Mouse (Mus musculus) urinary bladder, postnatal 4 days (tissue): ENCODE measurements around the gene Nek1.
"Not testable (repeated sequence)": the region's sequence is repeated elsewhere in the genome, so short reads cannot be mapped to it uniquely, and the experiment has no call there.

Source experiments
- DNase-seq, 2 experiments: peaks; one replicate each; pipeline ENCODE4 v3.0.0; 2021 to 2022; ENCODE audit warnings: low spot score in 2 of 2

Gene Nek1

DNA sequence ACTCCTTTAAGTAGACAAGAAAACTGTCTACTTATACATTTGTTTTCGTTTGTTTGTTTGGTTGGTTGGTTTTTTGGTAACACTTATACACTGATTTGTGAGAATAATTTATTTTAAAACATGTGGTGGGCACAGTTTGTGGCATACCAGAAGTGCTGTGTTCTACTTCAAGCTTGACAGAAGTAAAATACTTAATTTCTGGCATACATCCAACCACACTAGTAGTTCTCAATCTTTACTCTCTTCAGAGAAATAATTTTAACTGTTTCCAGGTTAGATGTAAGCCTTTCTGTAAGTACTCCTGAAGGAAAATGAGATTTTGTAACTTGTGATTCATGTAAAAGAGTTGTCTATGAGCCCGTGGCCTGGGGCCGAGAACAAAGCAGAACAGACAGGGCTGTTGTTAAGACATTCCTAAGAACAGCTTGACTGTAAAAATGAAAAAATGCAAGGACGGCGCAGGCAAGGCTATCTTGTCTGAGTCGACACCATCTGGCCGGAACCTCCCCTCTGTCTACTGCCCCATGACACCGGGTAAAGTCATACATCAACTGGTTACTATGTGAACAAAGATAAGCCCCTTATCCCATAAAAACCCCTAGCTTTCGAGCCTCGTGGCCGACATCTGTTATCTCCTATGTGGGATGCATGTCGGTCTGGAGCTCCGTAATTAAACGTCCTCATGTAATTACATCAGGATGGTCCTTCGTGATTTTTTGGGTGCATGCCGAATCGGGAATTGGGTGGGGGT lies 8.6 kb upstream of the Nek1 start:
- DNase-seq = not testable (repeated sequence)

DNA sequence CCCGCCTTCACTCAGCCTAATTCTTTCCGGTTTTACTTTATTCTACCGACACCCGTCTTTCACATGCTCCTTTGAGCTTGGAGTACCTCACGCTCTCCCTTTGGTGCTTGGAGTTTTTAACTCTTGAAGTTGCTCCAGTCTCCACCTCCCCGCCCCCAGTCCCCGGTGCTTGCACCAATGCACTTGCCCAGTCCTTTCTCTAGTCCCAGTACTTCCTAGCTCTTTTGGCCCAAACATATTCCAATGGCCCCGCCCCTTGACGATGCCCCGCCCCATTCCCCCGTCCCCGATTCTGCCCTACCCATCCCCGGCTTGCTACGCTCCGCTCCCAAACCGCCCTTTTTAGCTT lies 460 bp upstream of the Nek1 start:
- DNase-seq = peak; percentile 73 to 81

DNA sequence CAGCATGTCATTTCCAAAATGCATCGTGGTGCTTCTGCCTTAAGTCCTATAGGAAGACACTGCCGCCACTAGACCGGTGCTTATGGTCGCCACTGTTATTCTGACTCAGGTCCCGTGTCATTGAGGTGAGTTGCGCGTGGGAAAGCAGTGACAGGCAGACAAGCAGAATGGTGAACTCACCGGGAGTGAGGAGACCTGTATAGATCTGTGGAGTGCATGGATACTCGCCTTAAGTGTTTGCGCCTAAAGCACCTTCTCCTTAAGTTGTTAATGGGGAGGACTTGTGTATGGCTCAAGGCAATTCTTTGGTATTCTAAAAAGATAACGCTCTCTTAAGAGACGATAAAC lies 618 bp downstream of the Nek1 start:
- no peak for DNase-seq

DNA sequence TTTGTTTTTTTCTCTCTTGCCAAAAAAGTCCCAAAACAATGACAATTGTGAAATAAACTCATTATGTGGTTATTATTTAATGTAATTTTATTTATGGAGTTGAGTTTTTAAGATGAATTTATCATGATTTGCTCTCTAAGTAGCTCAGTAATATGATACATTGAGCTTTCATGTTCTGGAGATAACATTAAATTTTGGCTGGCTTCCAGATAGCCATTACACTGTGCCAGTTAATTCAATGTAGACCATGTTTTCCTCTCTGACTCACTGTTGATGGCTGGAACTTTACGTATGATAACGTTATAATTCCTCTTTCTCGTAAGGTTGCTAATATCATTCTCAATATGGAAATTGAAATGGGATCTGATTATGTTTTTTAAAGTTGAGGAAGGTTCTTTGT lies 3.5 kb downstream of the Nek1 start:
- DNase-seq = no peak

DNA sequence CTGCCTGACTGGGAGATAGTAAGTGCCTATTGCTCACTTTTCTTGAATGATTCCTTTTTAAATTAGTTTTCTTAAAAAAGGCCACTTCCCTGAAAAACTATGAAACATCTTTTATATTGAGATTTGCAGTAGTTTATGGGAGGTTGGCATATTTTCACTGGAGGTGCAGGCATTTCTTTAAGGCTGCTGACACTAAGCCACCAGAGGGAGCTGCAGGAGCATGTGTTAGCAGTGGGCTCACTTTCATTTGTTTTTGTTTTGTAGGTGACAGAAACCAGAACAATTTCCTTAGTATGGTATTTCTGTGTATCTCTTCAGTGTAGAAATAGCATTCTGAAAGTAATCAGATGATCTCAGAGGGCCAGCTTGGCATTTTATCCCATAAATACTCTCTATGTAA lies 49.0 kb downstream of the Nek1 start:
- DNase-seq = no peak

DNA sequence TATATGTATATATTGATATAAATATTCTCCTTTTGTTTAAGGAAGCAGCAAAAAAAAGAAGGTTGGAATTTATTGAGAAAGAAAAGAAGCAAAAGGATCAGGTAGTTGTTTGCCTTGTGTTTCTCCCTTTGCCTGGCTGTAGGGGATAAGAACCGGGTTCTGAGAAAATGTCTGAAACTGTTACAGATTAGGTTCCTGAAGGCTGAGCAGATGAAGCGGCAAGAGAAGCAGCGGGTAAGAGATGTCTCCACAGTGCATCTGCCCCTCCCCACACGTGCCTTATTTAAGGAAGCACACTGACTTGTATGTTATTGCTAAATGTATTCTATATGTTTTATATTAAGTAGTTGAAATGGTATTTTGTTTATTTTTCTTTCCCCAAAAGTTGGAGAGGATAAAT lies 50.9 kb downstream of the Nek1 start:
- DNase-seq = no peak

DNA sequence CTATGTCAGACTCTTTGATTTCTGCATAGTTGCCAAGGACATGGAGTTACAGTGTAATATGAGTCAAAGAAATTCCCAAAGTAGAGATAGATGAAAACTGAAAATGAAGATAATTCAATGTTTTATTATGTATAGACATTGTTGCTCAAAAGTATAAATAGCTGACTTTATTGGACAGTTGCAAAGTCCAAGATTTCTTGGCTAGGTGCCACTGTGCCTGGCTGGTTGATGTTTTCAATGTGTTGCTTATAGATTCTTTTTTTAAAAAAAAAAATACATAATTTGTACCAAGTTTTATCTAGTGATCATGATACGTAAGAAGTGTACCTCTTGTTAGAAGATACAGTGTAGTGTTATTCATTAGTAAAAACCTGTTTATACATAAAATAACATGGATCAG lies 53.8 kb downstream of the Nek1 start:
- no peak for DNase-seq

DNA sequence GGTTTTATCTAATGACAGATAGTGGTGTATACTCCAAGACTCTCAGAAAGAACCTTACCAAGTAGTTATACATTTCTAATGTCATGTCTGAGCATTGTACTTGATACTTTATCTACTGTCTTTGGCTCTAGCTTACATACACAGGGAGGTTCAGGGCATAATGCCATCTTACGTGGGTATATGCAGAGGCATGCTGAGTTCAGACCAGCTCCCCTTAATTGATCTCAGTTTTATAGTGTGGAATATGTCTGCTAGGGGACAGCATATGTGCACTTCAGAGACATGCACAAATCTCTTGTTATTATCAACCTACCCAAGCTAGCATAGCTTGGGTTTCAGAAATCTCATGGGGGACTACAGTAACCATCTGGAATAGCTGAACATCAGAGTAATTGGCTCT lies 60.0 kb downstream of the Nek1 start:
- DNase-seq = no peak

DNA sequence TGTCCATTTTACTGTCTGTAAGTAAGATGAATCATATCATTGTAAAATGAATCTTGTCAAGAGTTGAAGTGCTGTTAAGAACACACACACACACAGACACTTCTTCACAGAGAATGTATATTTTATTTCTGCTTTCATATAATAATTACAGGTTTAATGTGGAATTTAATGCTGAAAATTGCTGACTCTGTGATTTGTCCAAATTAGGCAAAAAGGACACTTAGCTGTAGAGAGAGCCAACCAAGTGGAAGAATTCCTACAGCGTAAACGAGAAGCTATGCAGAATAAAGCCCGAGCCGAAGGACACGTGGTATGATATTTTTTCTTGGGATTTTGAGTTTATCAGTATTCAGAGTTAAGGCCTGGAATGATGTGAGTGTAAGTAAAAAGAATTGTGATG lies 61.3 kb downstream of the Nek1 start:
- no peak for DNase-seq

DNA sequence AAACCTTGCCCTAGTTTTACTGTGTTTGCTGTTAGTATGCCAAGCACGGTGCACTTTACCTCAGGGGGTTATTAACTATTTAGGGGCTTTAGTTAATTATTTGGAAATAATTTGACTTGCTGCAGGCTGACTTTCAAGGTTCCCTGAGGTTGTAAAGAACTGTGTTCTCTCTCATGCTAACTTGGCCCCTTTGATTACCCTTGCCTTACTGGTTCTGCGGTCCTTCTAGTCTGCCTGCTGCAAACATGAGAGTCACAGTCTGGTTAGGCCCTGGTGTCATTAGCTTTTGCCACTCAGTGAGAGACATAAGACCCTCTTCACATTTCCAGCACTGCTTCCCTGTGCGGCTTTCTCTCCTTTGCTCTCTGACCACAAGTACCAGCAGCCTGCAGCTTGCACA lies 64.0 kb downstream of the Nek1 start:
- no peak for DNase-seq

DNA sequence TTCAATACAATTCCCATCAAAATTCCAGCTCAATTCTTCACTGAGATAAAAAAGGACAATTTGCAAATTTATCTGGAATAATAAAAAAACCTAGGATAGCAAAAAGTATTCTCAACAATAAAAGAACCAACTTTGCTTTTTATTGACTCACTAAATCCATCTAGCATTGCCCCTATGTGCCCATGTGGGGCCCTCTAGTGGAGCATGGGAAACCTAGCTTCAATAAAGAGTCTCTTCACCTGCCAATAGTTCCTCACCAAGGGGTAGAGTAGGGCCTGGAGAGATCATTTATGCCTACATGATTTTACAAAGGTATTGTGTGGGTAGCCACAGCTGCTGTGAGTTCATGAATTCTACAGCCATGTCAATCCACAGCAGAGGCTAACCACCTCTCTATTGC lies 66.1 kb downstream of the Nek1 start:
- DNase-seq = no peak

DNA sequence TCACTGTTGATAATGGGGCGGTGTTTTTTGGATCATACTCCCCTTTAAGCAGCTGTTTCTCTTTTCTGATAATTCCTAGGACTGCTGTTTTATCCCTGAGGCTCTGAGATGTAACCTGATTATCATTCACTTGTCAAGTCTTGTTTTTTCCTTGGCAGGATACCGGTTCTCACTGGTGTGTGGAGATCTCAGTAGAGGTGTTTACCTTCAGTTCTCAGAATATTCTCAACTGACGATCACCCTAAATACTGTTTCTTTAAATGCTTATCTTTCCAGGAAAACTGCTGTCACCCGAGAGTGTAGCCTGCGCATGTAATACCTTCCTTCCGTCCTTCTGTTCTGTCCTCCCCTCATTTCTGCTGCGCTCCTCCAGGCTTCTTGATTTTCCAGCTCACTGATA lies 67.4 kb downstream of the Nek1 start:
- no peak for DNase-seq

DNA sequence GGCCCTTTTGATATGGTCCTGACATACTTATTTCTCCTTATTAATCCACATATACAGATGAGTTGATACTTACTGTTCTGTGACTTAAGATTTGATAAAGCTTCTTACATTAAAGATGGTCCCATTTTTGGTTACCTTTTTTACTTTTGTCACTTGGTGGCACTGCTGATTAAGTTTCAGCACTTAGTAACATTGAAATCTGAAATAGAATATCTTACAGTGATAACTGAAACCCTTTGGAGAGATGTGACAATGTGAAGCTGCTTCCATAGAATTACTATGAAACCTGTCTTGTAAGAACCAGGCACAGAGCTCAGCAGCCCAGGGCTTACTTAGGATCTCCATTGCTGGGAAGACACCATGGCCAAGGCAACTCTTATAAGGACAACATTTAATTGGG lies 82.1 kb downstream of the Nek1 start:
- DNase-seq = no peak

DNA sequence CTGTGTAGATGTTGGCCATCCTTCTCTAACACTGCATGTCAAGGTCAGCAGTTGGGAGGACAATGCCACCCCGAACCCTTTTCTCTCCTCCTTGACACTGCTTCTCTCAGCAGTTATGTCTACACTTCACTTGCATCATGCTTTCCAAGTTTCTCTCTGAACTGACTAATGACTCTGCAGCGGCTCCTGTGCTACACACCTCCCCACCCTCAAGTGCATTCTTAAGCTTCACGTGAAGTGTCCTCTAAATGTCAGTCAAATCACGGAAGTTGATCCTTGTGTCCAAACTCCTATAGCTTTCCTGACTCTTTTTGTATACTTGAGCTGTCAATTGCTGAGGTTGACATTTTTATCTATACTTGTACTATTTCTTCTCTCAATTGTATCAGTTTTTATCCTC lies 117.5 kb downstream of the Nek1 start:
- DNase-seq = no peak

DNA sequence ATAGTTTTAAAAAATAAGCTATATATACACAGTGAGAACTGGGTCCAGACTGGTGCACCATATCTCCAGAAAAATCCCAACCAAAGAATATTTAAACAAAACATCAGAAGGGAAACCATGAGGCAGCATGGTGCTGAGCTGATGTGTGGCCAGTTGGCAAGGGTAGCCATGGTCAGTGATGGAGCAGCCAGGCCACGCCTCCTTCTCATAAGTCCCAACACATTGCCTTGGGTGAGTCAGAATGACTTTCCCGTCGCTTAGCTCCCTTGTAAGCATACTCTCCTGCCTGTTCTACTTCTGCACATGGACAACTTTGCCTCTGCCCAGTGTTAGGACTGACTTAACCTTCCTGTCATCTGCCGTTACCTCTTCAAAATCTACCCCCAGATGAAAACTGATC lies 118.9 kb downstream of the Nek1 start:
- DNase-seq = no peak

DNA sequence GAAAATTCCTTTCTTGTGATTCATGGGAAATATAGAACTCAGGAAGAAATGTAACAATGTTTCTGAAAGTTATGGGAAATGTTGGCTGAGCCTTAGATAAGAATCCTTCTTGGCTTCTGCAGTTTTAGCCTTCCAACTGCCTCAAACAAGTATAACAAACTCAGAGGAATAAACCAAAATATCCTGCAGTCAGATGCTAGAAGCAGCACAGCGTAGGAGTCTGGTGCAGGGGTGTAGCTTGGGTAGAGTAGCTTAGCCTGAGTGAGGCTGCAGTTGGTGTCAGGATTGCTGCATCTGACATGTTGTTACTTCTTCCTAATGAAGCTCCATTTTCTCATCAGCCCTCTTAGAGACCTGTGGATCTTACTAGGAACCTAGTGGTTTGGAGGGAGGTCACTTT lies 128.6 kb downstream of the Nek1 start:
- no peak for DNase-seq

DNA sequence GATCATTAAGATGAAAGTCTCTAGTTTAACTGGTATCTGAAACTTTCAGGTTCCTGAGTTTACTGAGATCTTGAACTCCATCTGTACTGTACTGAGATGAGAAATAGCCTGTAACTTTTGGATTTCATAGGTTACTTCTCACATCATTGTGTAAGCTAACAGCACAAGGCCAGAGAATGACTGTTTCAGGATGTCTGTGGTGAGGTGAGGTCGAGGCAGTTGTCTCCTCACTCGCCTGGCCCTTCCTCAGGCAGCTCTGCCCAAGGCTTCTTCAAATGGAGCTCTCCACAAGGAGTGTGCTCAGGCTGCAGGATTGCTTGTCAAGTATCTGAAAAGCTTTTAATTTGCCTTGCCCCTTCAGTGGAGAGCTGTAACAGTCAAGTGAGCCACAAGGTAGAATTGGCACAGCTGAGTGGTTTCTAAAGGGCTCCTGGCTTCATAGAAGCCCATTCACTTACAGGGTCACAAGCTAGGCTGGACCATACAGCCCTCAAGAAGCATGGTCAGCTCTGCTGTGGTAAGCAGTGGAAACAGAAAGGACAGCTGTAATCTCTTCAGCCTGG lies 134.4 kb downstream of the Nek1 start:
- no peak for DNase-seq

DNA sequence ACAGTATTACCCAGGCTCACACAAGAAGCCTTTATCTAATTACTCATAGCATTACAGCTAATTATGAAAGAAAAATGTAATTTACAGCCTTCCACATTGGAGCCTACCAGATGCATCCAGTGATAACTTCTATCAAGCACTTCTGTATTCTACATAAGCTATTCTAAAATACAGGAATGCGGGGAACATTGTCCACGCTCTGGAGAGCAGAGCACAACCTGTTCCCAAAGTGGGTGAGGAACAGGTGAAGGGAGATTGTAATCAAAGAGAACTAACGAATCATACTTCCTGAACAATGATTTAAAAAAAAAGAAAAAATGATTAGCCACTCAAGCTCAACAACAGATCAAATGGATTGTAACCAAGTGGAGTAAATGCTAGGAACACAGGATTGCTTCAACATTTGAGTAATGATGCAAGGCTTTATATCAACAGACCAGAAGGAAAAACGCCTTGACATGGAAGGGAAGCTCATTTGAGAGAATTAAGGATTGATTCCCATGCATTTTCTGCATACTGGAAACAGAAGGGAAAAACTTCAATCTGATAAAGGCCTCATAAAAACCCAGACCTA lies 139.7 kb downstream of the Nek1 start:
- DNase-seq = no peak

DNA sequence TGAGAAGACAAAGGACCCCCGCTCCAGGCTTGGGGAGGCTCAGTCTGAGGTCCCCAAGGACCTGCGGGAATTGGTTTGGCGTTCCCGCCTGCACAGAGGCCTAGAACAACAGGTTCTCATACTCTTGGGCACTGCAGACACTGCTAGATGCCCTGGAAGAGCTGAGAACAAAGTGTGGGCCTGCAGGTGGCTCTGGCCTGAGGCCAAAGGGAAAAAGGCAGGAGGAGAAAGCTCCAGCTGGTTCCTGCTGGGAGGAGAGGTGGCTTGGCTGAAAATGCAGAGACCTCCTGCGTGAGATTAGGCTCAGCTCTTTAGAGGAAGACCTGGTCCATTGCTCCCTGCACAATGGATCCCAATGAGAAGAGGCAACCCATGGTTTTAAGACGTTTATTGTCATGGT lies 148.9 kb downstream of the Nek1 start:
- DNase-seq = no peak

DNA sequence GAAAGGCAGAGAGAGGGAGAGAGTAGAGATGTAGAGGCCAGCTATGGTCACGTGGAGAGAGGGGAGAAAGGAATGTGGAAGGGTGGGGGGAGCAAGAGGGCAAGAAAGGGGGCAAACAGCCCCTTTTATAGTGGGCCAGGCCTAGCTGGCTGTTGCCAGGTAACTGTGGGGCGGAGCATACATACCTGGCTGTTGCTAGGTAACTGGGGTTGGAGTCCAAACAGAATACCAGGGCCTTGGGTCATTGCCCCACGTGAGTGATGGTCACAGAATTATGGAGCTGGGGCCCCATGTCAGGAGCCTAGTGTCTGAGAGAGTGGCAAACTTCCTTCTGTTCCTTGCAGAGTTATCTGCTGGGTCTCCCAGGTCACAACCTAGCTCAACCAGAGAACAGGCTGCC lies 149.3 kb downstream of the Nek1 start:
- no peak for DNase-seq

DNA sequence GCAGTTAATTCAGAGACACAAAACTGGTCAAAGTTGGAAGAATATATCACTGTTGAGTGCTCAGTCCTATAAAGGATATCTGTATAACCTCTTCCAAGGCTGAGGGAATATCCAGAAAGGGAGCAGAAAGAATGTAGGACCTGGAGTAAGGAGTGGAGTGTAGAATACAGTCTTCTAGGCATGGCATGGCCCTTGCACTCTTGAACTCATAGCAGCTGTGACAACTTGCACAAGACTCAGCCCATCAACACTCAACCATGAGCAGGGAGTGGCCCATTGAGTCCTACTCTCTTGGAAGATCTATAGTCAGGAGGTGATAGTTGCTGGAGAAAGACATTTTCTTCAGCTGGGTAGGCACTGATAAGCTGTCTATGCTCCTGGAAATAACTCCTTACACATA lies 149.8 kb downstream of the Nek1 start:
- DNase-seq = no peak

DNA sequence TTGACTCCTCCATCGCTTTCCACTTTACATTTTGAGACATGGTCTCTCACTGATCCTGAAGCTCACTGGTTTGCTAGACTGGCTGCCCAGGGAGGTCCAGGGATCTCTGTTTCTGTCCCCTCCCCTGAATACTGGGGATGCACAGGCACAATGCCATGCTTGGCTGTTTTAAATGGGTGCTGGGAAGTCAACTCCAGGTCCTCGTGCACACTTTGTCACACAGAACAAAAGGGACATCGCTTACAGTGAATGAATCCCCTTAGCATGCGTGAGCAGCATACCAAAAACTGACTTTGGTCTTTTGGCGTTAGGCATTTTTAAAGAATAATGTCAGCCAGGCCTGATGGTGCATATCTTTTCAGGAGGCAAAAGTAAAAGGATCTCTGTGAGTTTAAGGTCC lies 155.7 kb downstream of the Nek1 start:
- DNase-seq = no peak

DNA sequence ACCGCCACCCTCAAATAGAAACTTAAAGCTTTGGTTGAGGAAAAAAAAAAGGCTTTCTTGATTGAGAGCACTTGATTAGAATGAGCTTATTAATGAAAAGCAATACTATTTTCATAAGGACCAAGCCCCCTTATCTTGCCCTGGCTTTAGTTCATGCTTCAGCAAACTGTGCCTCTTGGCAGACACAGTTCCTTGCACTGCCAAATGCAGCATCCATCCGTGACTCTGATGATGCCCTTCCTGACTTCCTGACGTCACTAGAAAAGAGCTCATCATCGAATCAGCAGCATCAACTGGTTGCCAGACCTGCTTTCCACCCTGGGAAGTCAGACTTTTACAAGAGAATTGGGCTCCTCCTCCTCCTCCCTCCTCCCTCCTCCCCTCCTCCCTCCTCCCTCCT lies 157.6 kb downstream of the Nek1 start:
- DNase-seq = no peak

DNA sequence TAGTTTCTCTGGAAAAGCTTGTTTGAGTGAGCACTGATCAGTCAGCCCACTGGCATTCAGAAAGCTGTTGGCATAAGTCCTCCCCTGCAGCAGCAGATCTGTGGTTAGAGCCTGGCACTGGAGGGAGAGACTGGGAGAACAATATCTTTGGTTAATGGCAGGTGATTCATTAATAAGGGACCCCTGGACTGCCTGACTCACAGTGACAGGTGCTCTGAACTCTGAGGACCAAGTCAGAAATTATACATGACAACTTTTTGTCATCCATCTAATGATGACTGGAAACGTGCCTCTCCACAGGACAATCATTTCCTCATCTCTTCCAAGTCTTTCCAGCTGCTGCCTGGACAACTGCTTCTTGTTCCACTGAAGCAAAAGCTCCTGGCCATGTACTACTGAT lies 163.4 kb downstream of the Nek1 start:
- no peak for DNase-seq
